Mouse (Mus musculus): ENCODE measurements at regions not wholly inside any gene's neighbourhood (a gene's known extent, or its start where the extent isn't known, plus 50 kb on each side); places are given as distances from the start of the nearest gene placed in this dataset.

DNA sequence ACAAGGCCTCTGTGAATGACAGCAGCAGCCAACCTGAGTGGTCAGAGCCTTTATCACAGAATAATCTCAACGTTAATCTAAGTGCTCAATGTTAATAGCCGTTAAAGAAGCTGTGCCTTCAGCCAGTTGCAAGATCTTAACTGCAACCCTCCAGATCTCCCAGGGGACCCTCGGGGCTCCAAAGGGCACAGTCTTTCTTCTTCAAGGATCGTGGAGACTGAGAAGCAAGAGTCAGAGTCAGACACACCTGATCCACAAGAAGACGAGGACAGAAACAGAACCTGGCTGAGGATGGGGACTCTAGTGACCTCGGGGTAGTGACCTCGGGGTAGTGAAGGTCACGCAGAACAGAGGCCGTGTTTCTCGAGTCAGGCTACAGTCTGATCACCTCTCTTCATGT lies 206.0 kb downstream of the Sptssa start:
- TF ChIP-seq CTCF (IDR thresholded peaks at IDR 0.05; ENCODE audit: borderline replicate concordance, insufficient read depth, low read depth, low read length) (no peak), POLR2A (IDR thresholded peaks at IDR 0.05; ENCODE audit: borderline replicate concordance, insufficient read depth, low read length) (no peak)

Measured in cerebellum, adult 2 months (tissue).